Mouse (Mus musculus): ENCODE data around the gene Prn.

Gene Prn

GRCm38 (mm10) chr2:131909683-131910572 lies at the start of gene Prn, which contains the start of gene Prnp:
TSS of gene Prn (plus strand) at chr2:131909957.
TSS of gene Prnp (plus strand) at chr2:131909928.
- DNase-seq (ENCODE audit: extremely low spot score, low spot score) = peak; percentile 93

- DNase-seq (ENCODE audit: extremely low spot score, low spot score) = no peak
Measured at GRCm38 (mm10) chr2:131862617-131863275, 47.0 kb upstream of the Prn start.

- DNase-seq (ENCODE audit: extremely low spot score, low spot score) = no peak
Measured at GRCm38 (mm10) chr2:131863472-131863871, 46.3 kb upstream of the Prn start.

GRCm38 (mm10) chr2:131864262-131864796 lies 45.4 kb upstream of the Prn start:
- DNase-seq (ENCODE audit: extremely low spot score, low spot score) = no peak

- DNase-seq (ENCODE audit: extremely low spot score, low spot score) = no peak
Measured at GRCm38 (mm10) chr2:131866676-131867075, 43.1 kb upstream of the Prn start.

- no peak for DNase-seq (ENCODE audit: extremely low spot score, low spot score)
Measured at GRCm38 (mm10) chr2:131868983-131869382, 40.8 kb upstream of the Prn start.

- no peak for DNase-seq (ENCODE audit: extremely low spot score, low spot score)
Measured at GRCm38 (mm10) chr2:131873376-131873775, 36.4 kb upstream of the Prn start.

GRCm38 (mm10) chr2:131876551-131877265 lies 33.0 kb upstream of the Prn start:
- no peak for DNase-seq (ENCODE audit: extremely low spot score, low spot score)

GRCm38 (mm10) chr2:131881766-131882165 lies 28.0 kb upstream of the Prn start:
- no peak for DNase-seq (ENCODE audit: extremely low spot score, low spot score)

GRCm38 (mm10) chr2:131883136-131883535 lies 26.6 kb upstream of the Prn start:
- DNase-seq (ENCODE audit: extremely low spot score, low spot score) = no peak

GRCm38 (mm10) chr2:131886503-131887160 lies 23.1 kb upstream of the Prn start:
- no peak for DNase-seq (ENCODE audit: extremely low spot score, low spot score)

- no peak for DNase-seq (ENCODE audit: extremely low spot score, low spot score)
Measured at GRCm38 (mm10) chr2:131888233-131888632, 21.5 kb upstream of the Prn start.

- DNase-seq (ENCODE audit: extremely low spot score, low spot score) = no peak
Measured at GRCm38 (mm10) chr2:131892534-131892933, 17.2 kb upstream of the Prn start.

- no peak for DNase-seq (ENCODE audit: extremely low spot score, low spot score)
Measured at GRCm38 (mm10) chr2:131895106-131895505, 14.7 kb upstream of the Prn start.

GRCm38 (mm10) chr2:131896011-131896410 lies 13.7 kb upstream of the Prn start:
- DNase-seq (ENCODE audit: extremely low spot score, low spot score) = no peak

GRCm38 (mm10) chr2:131897336-131898109 lies 12.2 kb upstream of the Prn start:
- no peak for DNase-seq (ENCODE audit: extremely low spot score, low spot score)

- DNase-seq (ENCODE audit: extremely low spot score, low spot score) = no peak
Measured at GRCm38 (mm10) chr2:131902423-131902822, 7.3 kb upstream of the Prn start.

GRCm38 (mm10) chr2:131902867-131903266 lies 6.9 kb upstream of the Prn start:
- no peak for DNase-seq (ENCODE audit: extremely low spot score, low spot score)

- DNase-seq (ENCODE audit: extremely low spot score, low spot score) = no peak
Measured at GRCm38 (mm10) chr2:131905025-131905424, 4.7 kb upstream of the Prn start.

- no peak for DNase-seq (ENCODE audit: extremely low spot score, low spot score)
Measured at GRCm38 (mm10) chr2:131905776-131906175, 4.0 kb upstream of the Prn start.
